Mouse (Mus musculus): ENCODE results near the gene Vmn1r174. TPM values are rescaled to one million over a fixed set of nuclear protein-coding genes. Genes with fewer than 3 reads are reported as not detected.
"Not testable (repeated sequence)": the region's sequence is repeated elsewhere in the genome, so short reads cannot be mapped to it uniquely, and the experiment has no call there.

Vmn1r174 gene
- not detected in 2 replicates for polyA plus RNA-seq (2012; ENCODE audit: insufficient read depth, insufficient read length, missing spikeins)

DNA sequence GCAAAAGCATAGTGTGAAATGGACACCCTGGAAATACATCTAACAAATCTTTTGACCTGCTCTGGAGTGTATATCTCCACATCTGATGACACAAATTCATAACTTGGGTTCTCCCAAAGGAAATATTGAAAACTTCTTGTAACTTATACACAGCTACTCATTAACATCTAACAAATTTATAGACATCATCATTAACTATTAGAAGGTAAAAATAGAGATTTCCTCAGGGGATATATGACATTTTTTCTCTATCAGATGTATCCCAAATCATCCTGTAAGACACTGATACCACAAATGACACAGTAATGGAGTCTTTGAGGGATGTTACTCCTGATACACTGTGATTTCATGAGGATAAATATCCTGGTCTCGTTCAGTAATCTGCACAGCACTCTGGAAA is at the start of gene Vmn1r174:
Gene Vmn1r174, plus strand, starts transcription at position 301 of the 400 bp plus-strand sequence.
- H3K4me3 ChIP-seq (ENCODE audit: insufficient read depth, low read depth, low read length); H3K27ac ChIP-seq (replicated peaks; ENCODE audit: low read depth, low read length); H3K4me1 ChIP-seq (ENCODE audit: control insufficient read depth, insufficient read depth, insufficient read length, low read length): not testable (repeated sequence)

DNA sequence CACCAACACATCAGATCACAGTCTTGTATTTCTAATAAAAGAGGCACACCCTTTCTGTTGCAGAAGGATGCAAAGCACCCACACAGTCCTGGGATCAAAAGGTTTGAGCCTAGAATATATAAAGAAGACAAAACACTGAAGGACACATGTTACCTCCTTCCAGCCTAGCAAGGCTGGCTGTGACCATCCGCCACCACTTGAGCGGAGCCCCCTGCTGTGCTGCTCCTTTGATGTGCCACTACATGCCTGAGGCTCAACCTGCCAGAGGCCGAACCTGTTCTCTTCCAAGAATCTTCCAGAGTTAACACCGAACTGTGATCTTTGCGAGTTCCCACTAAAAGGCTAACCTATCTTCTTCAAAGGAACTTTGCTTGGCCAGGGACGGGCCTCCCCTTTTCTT is 32.5 kb downstream of the Vmn1r174 start:
- Histone ChIP-seq H3K4me3 (ENCODE audit: insufficient read depth, low read depth, low read length) (no peak overlapping the region), H3K27ac (replicated peaks; ENCODE audit: low read depth, low read length) (no peak overlapping the region), H3K4me1 (ENCODE audit: control insufficient read depth, insufficient read depth, insufficient read length, low read length) (no peaks in the 10 kb centered on the region)

DNA sequence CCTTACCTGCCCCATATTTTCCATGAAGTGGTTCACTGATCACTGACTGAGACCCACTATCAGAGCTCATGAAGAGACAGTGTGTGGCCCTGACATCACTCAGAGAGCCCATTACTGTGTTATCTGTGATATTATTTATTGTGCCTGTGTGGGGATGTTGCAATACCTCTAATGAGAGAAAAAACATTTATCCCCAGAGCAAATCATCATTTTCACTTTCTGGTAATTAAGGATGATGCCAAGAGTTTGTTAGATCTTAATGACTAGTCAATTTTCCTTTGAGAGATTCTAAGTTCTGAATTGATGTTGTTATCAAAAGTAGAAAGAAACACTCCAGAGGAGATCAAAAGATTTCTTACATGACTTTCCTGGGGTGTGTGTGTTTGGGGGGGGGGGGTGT is 58.5 kb downstream of the Vmn1r174 start, which contains the start of gene Vmn1r175:
Gene Vmn1r175, minus strand, starts transcription at position 101 of the 400 bp plus-strand sequence.
- H3K4me1 ChIP-seq (ENCODE audit: control insufficient read depth, insufficient read depth, insufficient read length, low read length); H3K4me3 ChIP-seq (ENCODE audit: insufficient read depth, low read depth, low read length); H3K27ac ChIP-seq (replicated peaks; ENCODE audit: low read depth, low read length): not testable (repeated sequence)

Other genes starting within 250 kb of the Vmn1r174 start
- not detected in 2 replicates for gene Vmn1r167, start 245.1 kb upstream of the Vmn1r174 start, polyA plus RNA-seq (2012; ENCODE audit: insufficient read depth, insufficient read length, missing spikeins)
- not detected in 2 replicates for gene Vmn1r168, start 212.5 kb upstream of the Vmn1r174 start, polyA plus RNA-seq (2012; ENCODE audit: insufficient read depth, insufficient read length, missing spikeins)
- not detected in 2 replicates for gene Vmn1r169, start 176.7 kb upstream of the Vmn1r174 start, polyA plus RNA-seq (2012; ENCODE audit: insufficient read depth, insufficient read length, missing spikeins)
- gene Vmn1r170, start 146.1 kb upstream of the Vmn1r174 start, polyA plus RNA-seq (2012; ENCODE audit: insufficient read depth, insufficient read length, missing spikeins), result not detected in 2 replicates
- not detected in 2 replicates for gene Vmn1r171, start 121.5 kb upstream of the Vmn1r174 start, polyA plus RNA-seq (2012; ENCODE audit: insufficient read depth, insufficient read length, missing spikeins)
- gene Vmn1r172, start 94.0 kb upstream of the Vmn1r174 start, polyA plus RNA-seq (2012; ENCODE audit: insufficient read depth, insufficient read length, missing spikeins), result not detected in 2 replicates
- gene Vmn1r173, start 51.6 kb upstream of the Vmn1r174 start, polyA plus RNA-seq (2012; ENCODE audit: insufficient read depth, insufficient read length, missing spikeins), result not detected in 2 replicates
- gene Vmn1r175, start 58.4 kb downstream of the Vmn1r174 start, polyA plus RNA-seq (2012; ENCODE audit: insufficient read depth, insufficient read length, missing spikeins), result not detected in 2 replicates
- gene Vmn1r176, start 85.1 kb downstream of the Vmn1r174 start, polyA plus RNA-seq (2012; ENCODE audit: insufficient read depth, insufficient read length, missing spikeins), result not detected in 2 replicates
- not detected in 2 replicates for gene Vmn1r177, start 114.2 kb downstream of the Vmn1r174 start, polyA plus RNA-seq (2012; ENCODE audit: insufficient read depth, insufficient read length, missing spikeins)
- not detected in 2 replicates for gene Vmn1r178, start 139.7 kb downstream of the Vmn1r174 start, polyA plus RNA-seq (2012; ENCODE audit: insufficient read depth, insufficient read length, missing spikeins)
- gene Vmn1r179, start 174.7 kb downstream of the Vmn1r174 start, polyA plus RNA-seq (2012; ENCODE audit: insufficient read depth, insufficient read length, missing spikeins), result not detected in 2 replicates
- gene Vmn1r180, start 198.4 kb downstream of the Vmn1r174 start, polyA plus RNA-seq (2012; ENCODE audit: insufficient read depth, insufficient read length, missing spikeins), result not detected in 2 replicates
- not detected in 2 replicates for gene Vmn1r181, start 222.3 kb downstream of the Vmn1r174 start, polyA plus RNA-seq (2012; ENCODE audit: insufficient read depth, insufficient read length, missing spikeins)
- not detected in 2 replicates for gene V1rd19, start 249.4 kb downstream of the Vmn1r174 start, polyA plus RNA-seq (2012; ENCODE audit: insufficient read depth, insufficient read length, missing spikeins)